Mouse (Mus musculus): ENCODE data around the gene Asb10. TPM values are rescaled to one million over a fixed set of nuclear protein-coding genes. Genes with fewer than 3 reads are reported as not detected.

Gene Asb10
- total and polyA plus RNA-seq, 3 experiments: 0.12 to 0.32 TPM; not detected in 1

DNA sequence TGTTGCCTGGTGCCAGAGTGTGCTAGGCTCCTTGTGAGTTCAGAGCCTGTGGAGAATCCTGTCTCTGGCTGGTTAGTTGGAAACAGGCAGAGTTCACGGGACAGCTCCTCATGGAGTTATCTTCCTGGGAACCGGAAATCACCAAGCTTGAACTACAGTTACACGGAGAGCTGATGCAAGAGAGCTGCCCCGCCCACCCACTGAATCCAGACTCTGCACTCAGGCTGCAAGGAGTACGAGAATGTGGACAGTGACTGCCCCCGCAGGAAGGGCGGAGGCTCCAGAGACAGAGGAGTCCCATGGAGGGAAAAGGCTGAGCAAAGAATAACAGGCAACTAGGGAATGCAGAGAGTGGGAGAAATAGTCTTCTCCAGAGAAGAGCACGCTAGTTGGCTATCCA is 28.5 kb downstream of the Asb10 start:
- H3K4me3 ChIP-seq (ENCODE audit: control insufficient read depth in 1 of 2, insufficient read depth in 1 of 2, low read depth in 2 of 2, low read length in 2 of 2): peak overlapping the region; percentile 19 to 57; a peak in 3 of 4 replicates
- H3K79me2 ChIP-seq (ENCODE audit: control insufficient read depth, insufficient read depth, low read length, poor library complexity): no peaks in the 10 kb centered on the region
- H3K36me3 ChIP-seq (ENCODE audit: control insufficient read depth in 1 of 2, insufficient read depth in 2 of 2, low read length in 2 of 2): peaks cover 0 to 7% of the 10 kb centered on the region in 2 experiments; a peak in 1 of 4 replicates
- no peaks in the 10 kb centered on the region for H3K9me3 ChIP-seq (replicated peaks; ENCODE audit: insufficient read depth, low read length)
- TF ChIP-seq SIN3A (IDR thresholded peaks at IDR 0.05; ENCODE audit: low read length) (peak; percentile 20; the same call in 1 of the 2 replicates), TCF12 (IDR thresholded peaks at IDR 0.05; ENCODE audit: low read depth, low read length) (no peak), HCFC1 (IDR thresholded peaks at IDR 0.05; ENCODE audit: low read depth, low read length) (0 out of 2 replicates have a peak, but pooled peaks have one; percentile 41), GABPA (IDR thresholded peaks at IDR 0.05; ENCODE audit: low read depth, low read length) (no peak), ELF1 (IDR thresholded peaks at IDR 0.05; ENCODE audit: low read depth, low read length) (peak; percentile 15; the same call in 1 of the 2 replicates)
- peaks cover 2 to 12% of the 10 kb centered on the region in 2 experiments; a peak in 3 of 4 replicates for H3K4me1 ChIP-seq (ENCODE audit: control insufficient read depth in 1 of 2, insufficient read depth in 2 of 2, low read length in 2 of 2)
- peak; percentile 65 for DNase-seq (ENCODE audit: low read depth, low spot score)
- peak overlapping the region; percentile 19 for H3K9ac ChIP-seq (ENCODE audit: control insufficient read depth, low read depth, low read length, poor library complexity, severe bottlenecking)
- H3K27ac ChIP-seq (ENCODE audit: control insufficient read depth, low read depth, low read length): no peak overlapping the region
- no peaks in the 10 kb centered on the region; a peak in 1 of 4 replicates for H3K27me3 ChIP-seq (ENCODE audit: control insufficient read depth in 1 of 2, insufficient read depth in 2 of 2, low read length in 2 of 2)

DNA sequence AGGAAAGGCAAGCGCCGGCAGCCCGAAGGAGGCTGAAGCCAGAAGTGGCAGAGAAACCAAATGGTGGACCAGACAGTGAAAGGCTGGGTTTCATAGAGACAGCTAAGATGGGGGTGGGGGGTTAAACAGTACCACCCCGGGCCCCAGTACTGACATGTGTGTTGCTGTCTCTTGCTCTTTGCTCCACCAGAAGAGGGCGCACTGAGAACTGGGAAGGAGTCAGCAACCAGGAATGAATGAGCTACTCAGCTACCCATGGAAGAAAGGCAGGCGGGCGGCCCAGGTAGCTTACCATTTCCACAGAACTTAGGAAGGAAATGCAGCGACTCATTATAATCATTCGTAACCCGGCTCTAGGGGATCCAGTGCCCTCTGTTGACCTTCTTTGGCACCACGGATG is 30.1 kb downstream of the Asb10 start:
- H3K9ac ChIP-seq (ENCODE audit: control insufficient read depth, low read depth, low read length, poor library complexity, severe bottlenecking): no peak overlapping the region
- H3K9me3 ChIP-seq (replicated peaks; ENCODE audit: insufficient read depth, low read length): no peaks in the 10 kb centered on the region
- H3K4me3 ChIP-seq (ENCODE audit: control insufficient read depth in 1 of 2, insufficient read depth in 1 of 2, low read depth in 2 of 2, low read length in 2 of 2): no peak overlapping the region
- H3K79me2 ChIP-seq (ENCODE audit: control insufficient read depth, insufficient read depth, low read length, poor library complexity): no peaks in the 10 kb centered on the region
- H3K27me3 ChIP-seq (ENCODE audit: control insufficient read depth in 1 of 2, insufficient read depth in 2 of 2, low read length in 2 of 2): no peaks in the 10 kb centered on the region
- DNase-seq (ENCODE audit: low read depth, low spot score): peak; percentile 59
- H3K36me3 ChIP-seq (ENCODE audit: control insufficient read depth in 1 of 2, insufficient read depth in 2 of 2, low read length in 2 of 2): peaks cover 0 to 13% of the 10 kb centered on the region in 2 experiments; a peak in 2 of 4 replicates
- peaks cover 4 to 18% of the 10 kb centered on the region in 2 experiments for H3K4me1 ChIP-seq (ENCODE audit: control insufficient read depth in 1 of 2, insufficient read depth in 2 of 2, low read length in 2 of 2)
- no peak for TF ChIP-seq USF2 (IDR thresholded peaks at IDR 0.05; ENCODE audit: borderline replicate concordance in 1 of 2, insufficient read depth in 1 of 2, low read depth in 1 of 2, low read length in 2 of 2)
- TF ChIP-seq RAD21 (IDR thresholded peaks at IDR 0.05; ENCODE audit: low read depth, low read length): peak; percentile 42
- TF ChIP-seq ZC3H11A (IDR thresholded peaks at IDR 0.05; ENCODE audit: low read depth, low read length): no peak
- no peak for TF ChIP-seq MEF2A (IDR thresholded peaks at IDR 0.05; ENCODE audit: extremely low read depth, insufficient replicate concordance, low read depth, low read length, poor library complexity, severe bottlenecking)
- TF ChIP-seq E2F4 (IDR thresholded peaks at IDR 0.05; ENCODE audit: borderline replicate concordance, low read depth, low read length): no peak
- TF ChIP-seq CHD2 (IDR thresholded peaks at IDR 0.05; ENCODE audit: low read length): no peak
- peak; percentile 67 to 78 (median 69); a peak in 5 of 6 replicates for TF ChIP-seq CTCF (IDR thresholded peaks at IDR 0.05 in 2 of 3, conservative IDR thresholded peaks at IDR 0.05 in 1 of 3; ENCODE audit: control insufficient read depth in 1 of 3, insufficient read depth in 1 of 3, low read depth in 2 of 3, low read length in 3 of 3, poor library complexity in 1 of 3, severe bottlenecking in 1 of 3)
- TF ChIP-seq HCFC1 (IDR thresholded peaks at IDR 0.05; ENCODE audit: low read depth, low read length): no peak
- TF ChIP-seq NELFE (IDR thresholded peaks at IDR 0.05; ENCODE audit: low read depth, low read length): no peak
- TF ChIP-seq SMC3 (IDR thresholded peaks at IDR 0.05; ENCODE audit: low read depth, low read length): peak; percentile 48
- TF ChIP-seq ELF1 (IDR thresholded peaks at IDR 0.05; ENCODE audit: low read depth, low read length): no peak
- TF ChIP-seq MYC (IDR thresholded peaks at IDR 0.05; ENCODE audit: low read depth, low read length): no peak
- H3K27ac ChIP-seq (ENCODE audit: control insufficient read depth, low read depth, low read length): no peak overlapping the region
